Comparison of ENCODE assay signal across 20 mouse cellular contexts in the genomic region with DNA sequence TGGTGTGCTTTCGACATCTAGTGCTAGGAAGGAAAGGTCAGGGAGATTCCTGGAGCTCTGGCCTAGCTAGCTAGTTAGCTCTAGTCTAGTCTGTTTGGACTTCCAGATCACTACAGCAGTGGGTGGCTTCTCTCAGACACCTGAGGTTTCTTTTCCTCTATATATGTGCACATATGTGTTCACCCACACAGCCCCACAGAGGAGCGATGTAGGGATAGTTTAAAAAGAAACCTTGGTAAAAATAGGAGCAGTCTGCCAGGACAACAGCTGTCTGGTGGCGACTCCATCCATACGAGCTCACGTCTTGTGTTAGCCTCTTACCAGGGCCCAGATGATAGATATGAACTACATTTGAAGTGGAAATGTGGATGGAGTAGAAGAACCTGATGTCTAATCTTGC.
DNase-seq lines count a peak whose midpoint lies in the region; ATAC-seq and TF ChIP-seq lines count a peak whose summit lies in the region.
"Had no signal": no experiment of that assay in that cellular context is flagged by ENCODE, and none has a peak within 500 bp of the region (broad histone marks: within the 10 kb centered on the region; RNA-seq: fewer than 3 reads in every experiment).

No protein-coding gene starts in this region.

- H3K36me3 ChIP-seq in heart, postnatal 0 days (replicated peaks; ENCODE audit: control insufficient read depth, insufficient read depth, low read length): peaks cover 48% of the 10 kb centered on the region
- peaks cover 77% of the 10 kb centered on the region for H3K36me3 ChIP-seq in thymus, adult 2 months (ENCODE audit: control insufficient read depth, insufficient read depth, low read length)

- H3K27ac ChIP-seq in heart, postnatal 0 days (ENCODE audit: low read depth): no peak overlapping the region; the same call in 1 of the 2 replicates
- peak overlapping the region; percentile 86 for H3K27ac ChIP-seq in thymus, adult 2 months (ENCODE audit: control insufficient read depth, insufficient read depth, low read length)
- H3K27ac ChIP-seq: embryonic facial prominence, embryonic 13.5 days; forebrain, embryonic 13.5 days had no signal

- no peak overlapping the region for H3K4me3 ChIP-seq in heart, postnatal 0 days (ENCODE audit: low read depth, low read length)
- H3K4me3 ChIP-seq in thymus, adult 2 months (ENCODE audit: control insufficient read depth, insufficient read depth, low read length): no peak overlapping the region
- H3K4me3 ChIP-seq: embryonic facial prominence, embryonic 13.5 days; forebrain, embryonic 13.5 days had no signal

- no peak overlapping the region for H3K9ac ChIP-seq in heart, postnatal 0 days (replicated peaks; ENCODE audit: low read depth, low read length)
- H3K9ac ChIP-seq: embryonic facial prominence, embryonic 13.5 days; forebrain, embryonic 13.5 days; forebrain, postnatal 0 days had no signal

- no peak overlapping the region for H3K4me2 ChIP-seq in heart, postnatal 0 days (ENCODE audit: low read depth, low read length)
- H3K4me2 ChIP-seq: embryonic facial prominence, embryonic 13.5 days; forebrain, embryonic 13.5 days had no signal

- WGBS in heart, postnatal 0 days: 84% methylated on average over 5 of the region's 5 CpGs
- 53% methylated on average over 5 of the region's 5 CpGs for WGBS in thymus, adult 2 months

- no peak for TF ChIP-seq CTCF in heart, postnatal 0 days (IDR thresholded peaks at IDR 0.05; ENCODE audit: low read depth)
- TF ChIP-seq CTCF in thymus, adult 2 months (IDR thresholded peaks at IDR 0.05; ENCODE audit: borderline replicate concordance, control insufficient read depth, extremely low read depth, insufficient read depth, low read length, poor library complexity): no peak

- DNase-seq in frontal cortex, postnatal 10 days (ENCODE audit: low spot score in 2 of 2): no peak
- peak; percentile 3 for DNase-seq in heart, postnatal 0 days (ENCODE audit: low spot score)
- no peak for DNase-seq in heart, postnatal 4 days
- DNase-seq in thymus, adult 2 months: no peak
- no peak for DNase-seq in thymus, adult 18-20 months
- DNase-seq in naive thymus-derived CD4-positive, alpha-beta T cell, adult 2 months (ENCODE audit: low read depth): peak; percentile 51
- DNase-seq: adrenal gland, postnatal 10 days; cerebellum, adult 11-12 months; cerebellum, adult 9-10 months; cerebellum, postnatal 36 days; forebrain, postnatal 0 days; gastrocnemius, postnatal 36 days; heart, adult 18-20 months; heart, postnatal 14 days had no signal

- H3K9me3 ChIP-seq in heart, postnatal 0 days (replicated peaks; ENCODE audit: control insufficient read depth, low read length): no peaks in the 10 kb centered on the region
- H3K9me3 ChIP-seq: embryonic facial prominence, embryonic 13.5 days; forebrain, embryonic 13.5 days had no signal

- peak; percentile 82 for ATAC-seq in frontal cortex, adult (ENCODE audit: low TSS enrichment)
- no peak for ATAC-seq in heart, postnatal 0 days (ENCODE audit: insufficient read depth, low read depth)
- no peak for ATAC-seq in erythroblast, adult 5-6 weeks (replicated peaks; ENCODE audit: low FRiP score, poor library complexity, severe bottlenecking)
- ATAC-seq: forebrain, embryonic 13.5 days; forebrain, postnatal 0 days; hindbrain, embryonic 16.5 days; inflammation-experienced regulatory T-cells, adult 6 months had no signal

- TF ChIP-seq EP300 in heart, postnatal 0 days (IDR thresholded peaks at IDR 0.05; ENCODE audit: low read depth): no peak

- H3K4me1 ChIP-seq in heart, postnatal 0 days (ENCODE audit: control insufficient read depth, insufficient read depth): peaks cover 17% of the 10 kb centered on the region; the same call in 1 of the 2 replicates
- peaks cover 54% of the 10 kb centered on the region for H3K4me1 ChIP-seq in thymus, adult 2 months (replicated peaks; ENCODE audit: control insufficient read depth, insufficient read depth, low read length)

- TF ChIP-seq POLR2A in thymus, adult 2 months (IDR thresholded peaks at IDR 0.05; ENCODE audit: control insufficient read depth, extremely low read depth, insufficient read depth, low read length, poor library complexity): no peak

- H3K27me3 ChIP-seq in heart, postnatal 0 days (ENCODE audit: control insufficient read depth, insufficient read depth, low read length): no peaks in the 10 kb centered on the region
- H3K27me3 ChIP-seq in thymus, adult 2 months (ENCODE audit: control insufficient read depth, insufficient read depth, low read length): no peaks in the 10 kb centered on the region
- H3K27me3 ChIP-seq: embryonic facial prominence, embryonic 13.5 days had no signal

Comparison
In these comparisons a context has a peak if more than half of its experiments do, and no peak if none do; other contexts are left out.
1. DNase-seq: peak in heart, postnatal 0 days (single experiment) and naive thymus-derived CD4-positive, alpha-beta T cell, adult 2 months (single experiment); none in frontal cortex, postnatal 10 days (0 of 2), heart, postnatal 4 days (single experiment), thymus, adult 2 months (single experiment) and thymus, adult 18-20 months (0 of 2).